Mouse (Mus musculus): ENCODE data around the gene Nuak2.

Gene Nuak2

DNA sequence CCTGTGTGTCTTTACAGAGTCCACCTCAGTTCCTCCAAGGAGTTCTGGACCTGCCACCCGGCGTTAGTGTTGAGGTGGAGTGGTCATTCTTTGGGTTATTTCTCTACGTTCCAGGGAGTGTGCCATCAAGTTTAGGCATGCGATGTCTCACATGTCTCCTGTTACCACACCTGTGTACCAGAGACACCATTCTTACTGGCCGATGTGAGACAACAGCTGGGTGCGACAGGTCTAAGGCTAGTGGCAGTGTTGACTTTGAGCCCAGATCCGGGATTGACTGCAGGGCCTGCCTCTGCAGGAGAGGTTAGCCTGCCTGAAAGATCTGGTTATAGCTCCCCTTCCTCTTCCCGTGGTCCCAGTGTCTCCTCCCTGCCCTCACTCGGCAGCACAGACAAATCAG lies 38.3 kb downstream of the Nuak2 start:
- DNase-seq (ENCODE audit: low spot score), result no peak

DNA sequence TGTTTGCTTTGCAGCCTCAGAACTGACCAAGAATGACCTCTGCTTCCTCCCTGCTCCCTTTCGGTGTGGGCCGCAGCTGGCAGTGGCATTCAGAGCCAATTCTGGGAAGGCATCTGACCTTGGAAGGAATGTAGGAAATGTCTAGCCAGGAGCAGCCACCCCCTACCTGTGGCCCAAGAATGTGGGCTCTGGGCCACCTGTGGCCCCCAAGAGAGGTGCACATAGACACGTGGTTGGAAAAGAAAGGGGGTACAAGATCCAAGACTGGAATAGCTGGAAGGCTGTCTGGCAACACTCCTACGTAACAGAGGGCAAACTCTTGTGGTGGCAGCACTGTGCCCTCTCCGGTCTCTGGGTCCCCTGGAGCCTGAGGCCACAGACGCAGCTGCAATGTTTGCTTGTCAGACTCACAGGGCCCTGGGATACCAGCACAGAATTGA lies 39.3 kb downstream of the Nuak2 start:
- DNase-seq (ENCODE audit: low spot score), result no peak

DNA sequence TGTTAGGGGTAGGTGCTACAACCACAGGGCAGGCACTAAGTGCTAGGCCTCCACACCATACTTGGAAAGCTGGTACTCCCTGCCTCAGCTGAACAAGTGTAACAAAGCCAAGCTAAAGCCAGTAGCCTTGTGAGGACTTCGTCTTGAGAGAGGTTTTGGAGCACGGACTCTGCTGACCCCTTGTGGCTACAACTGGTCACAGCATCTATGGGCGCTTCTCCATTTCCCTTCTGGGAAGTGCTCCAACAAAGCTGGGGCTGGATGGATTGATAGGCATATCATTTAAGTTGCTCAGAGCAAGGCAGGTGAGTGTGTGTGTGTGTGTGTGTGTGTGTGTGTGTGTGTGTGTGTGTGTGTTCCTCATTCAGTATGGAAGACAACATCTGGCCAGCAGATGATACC lies 39.9 kb downstream of the Nuak2 start:
- DNase-seq (ENCODE audit: low spot score), result peak; percentile 74

DNA sequence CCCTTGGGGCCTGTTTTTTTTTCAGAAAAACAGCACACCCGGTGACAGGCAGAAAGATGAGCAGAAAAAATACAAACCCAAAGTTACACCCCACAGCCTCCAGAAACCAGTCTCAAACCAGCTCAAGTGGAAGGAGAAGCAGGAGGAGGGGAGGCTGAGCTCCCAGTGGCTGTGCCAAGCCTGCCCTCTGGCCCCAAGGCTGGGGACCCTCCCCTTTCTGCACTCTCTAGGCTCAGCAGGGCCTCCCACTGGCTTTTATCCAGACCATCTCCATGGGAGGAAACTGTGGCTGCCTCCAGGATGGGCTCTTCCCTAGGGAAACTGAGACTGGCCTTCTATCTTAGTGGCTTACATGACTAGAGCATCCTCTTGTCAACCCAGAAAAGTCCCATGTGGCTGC lies 40.9 kb downstream of the Nuak2 start:
- DNase-seq (ENCODE audit: low spot score), result no peak

DNA sequence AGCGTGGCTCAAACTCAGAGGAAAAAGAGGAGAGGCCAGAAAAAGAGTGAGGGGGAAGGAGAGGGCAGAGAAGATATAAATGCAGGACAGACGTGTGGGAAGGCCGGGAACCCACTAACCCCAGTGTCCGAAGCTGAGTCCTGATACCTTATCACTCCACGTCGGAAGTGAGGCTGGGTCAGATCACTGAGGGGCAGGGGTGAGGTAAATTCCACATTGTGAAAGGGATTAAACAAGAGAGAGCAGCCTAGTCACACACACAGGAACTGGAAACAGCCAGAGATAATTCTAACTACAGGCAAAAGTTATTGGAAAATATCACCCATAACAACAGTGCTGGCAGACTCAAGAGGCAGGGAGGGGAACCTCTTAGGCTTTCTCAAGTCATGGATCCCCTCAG lies 46.0 kb downstream of the Nuak2 start:
- DNase-seq (ENCODE audit: low spot score), result no peak

DNA sequence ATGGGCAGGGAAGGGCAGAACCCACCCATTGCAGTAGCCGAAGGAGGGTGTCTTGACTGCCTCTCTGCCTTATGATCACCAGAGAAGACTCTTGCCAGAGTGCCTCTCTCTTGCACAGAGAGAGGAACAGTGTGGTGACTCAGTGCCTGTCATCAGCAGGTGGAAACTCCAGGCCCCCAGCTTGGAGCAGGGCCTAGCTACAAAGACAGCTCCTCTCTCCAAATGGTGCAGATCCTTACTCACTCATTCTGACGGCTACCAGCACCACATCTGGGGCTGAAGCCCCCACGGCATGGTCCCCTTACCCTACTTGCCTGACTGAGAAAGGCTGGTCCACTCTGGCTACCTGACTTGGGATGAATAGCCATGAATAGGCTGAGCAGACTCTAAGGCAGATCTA lies 48.5 kb downstream of the Nuak2 start:
- no peak for DNase-seq (ENCODE audit: low spot score)

DNA sequence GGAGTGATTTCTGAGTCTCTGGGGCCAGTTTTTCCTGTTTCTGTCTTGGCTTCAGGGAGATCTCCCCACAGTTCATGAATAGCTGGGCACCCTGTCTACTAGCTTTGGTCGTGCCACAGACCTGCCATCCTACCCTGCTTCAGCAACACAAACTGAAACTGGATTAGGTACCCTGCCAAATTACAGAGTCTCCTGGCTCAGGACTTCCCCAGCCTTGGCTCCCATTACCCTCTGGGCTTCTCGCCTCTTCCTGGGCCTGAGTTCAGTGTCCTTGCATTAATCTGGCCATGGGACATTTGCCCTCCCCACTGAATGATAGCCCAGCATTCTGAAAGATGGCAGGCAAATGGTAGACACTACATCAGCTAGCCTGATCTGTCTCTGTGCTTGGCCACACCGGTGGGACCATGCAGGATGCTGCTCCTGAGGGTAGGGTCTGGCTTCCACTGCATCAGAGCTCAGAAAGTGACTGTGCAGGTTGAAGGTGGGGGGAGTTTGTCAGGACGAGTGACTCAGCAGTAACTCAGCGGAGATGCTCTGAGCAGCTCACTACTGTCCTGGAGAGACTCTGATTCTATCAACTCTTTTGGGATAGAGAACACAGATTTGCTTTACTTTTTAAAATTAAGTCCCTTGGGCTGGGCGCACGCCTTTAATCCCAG lies 49.1 kb downstream of the Nuak2 start:
- no peak for DNase-seq (ENCODE audit: low spot score)

DNA sequence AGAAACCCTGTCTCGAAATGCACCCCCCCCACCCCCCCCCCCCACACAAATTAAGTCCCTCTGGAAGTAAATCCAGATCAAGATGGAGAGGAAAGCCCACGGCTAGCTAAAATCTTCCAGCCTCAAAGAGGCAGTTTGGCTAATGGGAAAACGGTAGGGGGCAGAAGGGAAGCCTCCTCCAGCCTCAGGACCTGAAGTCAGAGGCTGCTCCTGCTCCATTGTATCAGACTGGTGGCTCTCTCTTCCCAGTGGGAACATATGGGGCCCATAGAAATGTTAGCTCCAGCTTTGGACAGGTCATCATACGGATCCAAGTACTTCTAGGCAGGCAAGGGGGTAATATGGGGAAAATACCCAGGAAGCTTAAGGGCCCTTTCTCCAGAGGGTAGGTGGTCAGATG lies 49.7 kb downstream of the Nuak2 start:
- DNase-seq (ENCODE audit: low spot score), result no peak

DNA sequence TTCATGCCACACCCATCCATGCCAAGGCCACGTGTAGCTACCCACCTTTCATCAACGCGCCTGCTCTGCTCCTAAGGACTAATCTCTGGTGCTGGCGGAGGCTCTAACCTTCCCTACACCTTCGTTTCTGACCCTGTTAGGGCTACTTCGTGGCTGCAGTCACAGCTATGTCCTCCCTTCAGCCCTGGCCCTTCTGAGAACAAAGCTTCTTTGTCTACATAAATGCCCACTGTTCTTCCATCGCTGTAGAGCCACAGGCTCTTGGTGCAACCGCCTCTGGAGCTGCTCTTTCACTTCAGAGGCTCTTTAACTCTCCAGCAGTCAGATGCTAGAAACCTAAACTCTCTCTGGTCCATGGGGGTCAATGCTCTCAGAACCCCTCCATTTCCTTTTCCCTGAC lies 50.3 kb downstream of the Nuak2 start:
- DNase-seq (ENCODE audit: low spot score), result no peak

DNA sequence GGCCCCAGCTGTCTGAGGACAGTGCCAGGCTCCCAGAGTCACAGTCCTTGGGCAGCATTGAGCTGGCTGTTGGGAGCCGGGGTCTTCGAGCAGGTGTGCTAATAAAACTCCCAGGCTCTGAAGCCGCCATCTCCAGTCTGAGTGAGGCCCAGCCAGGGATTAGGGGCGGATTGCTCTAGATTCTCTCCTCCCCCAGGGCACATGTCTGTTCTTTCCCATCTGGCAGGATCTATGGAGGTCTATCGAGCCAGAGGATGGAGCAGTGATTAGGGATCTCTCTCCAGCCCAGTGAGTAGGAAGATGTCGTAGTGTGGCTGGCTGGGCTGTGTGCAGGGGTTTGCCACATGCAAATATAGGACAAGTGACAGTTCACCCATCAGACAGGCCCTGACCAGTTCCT lies 51.0 kb downstream of the Nuak2 start:
- DNase-seq (ENCODE audit: low spot score), result no peak

DNA sequence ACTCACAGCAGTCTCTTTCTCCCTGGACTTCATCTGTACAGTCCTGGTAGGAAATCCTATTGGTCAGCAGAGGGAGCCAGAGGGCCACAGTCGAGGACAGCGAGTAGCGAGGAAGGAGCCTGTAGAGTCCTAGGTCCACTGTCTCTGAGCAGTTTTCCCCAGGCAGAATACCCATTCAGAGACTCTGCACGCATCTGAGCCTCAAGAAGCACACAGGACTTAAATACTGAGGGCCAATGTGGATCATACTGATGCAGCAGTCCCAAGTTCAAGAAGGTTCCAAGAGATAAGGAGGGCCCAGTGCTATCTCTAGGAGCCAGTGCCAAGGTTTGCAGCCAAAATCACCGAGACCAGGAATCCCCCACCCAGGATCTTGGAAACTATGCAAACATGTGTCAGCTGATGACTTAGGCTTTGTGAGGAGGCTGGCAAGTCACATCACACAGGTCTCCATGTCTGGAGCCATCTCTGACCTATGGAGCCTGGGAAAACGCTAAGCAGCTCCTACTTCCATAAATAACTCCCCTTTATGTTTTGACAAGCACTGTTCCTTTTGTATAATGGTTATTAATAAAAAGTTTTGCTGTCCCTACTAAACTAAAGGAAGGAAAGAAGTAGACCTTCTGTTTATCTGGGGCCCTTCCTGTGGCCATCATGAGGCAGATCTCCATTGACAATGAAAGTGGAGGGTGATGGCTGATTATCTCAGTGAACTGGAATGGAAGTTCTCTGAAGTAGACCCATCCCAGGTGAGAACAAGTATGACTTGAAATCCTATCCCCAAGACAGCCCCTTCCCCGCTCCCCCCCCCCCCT lies 52.0 kb downstream of the Nuak2 start:
- DNase-seq (ENCODE audit: low spot score), result peak; percentile 60

DNA sequence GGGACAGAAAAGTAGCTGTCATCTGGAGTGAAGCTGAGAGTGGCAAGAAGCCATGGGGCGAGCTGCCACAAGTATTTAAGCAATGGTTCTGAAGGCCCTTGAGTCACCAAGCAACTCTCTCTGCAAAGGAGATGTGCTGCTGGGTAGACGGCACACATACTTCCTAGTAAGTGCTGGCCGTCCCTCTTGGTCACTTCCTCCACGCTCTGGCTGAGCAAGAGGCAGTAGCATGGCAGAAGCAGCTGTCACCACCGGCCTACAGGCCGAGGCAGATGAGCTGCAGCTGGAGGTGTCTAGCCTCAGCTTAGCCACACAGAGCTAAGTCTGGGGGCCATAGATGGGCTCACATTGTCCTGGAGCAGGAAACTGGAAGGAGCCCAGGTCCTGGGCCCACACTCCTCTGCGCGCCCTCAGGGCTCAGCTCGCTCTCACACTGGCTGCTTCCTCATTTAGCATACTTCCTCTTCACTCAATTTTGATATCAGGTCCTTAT lies 54.8 kb downstream of the Nuak2 start:
- DNase-seq (ENCODE audit: low spot score), result no peak

DNA sequence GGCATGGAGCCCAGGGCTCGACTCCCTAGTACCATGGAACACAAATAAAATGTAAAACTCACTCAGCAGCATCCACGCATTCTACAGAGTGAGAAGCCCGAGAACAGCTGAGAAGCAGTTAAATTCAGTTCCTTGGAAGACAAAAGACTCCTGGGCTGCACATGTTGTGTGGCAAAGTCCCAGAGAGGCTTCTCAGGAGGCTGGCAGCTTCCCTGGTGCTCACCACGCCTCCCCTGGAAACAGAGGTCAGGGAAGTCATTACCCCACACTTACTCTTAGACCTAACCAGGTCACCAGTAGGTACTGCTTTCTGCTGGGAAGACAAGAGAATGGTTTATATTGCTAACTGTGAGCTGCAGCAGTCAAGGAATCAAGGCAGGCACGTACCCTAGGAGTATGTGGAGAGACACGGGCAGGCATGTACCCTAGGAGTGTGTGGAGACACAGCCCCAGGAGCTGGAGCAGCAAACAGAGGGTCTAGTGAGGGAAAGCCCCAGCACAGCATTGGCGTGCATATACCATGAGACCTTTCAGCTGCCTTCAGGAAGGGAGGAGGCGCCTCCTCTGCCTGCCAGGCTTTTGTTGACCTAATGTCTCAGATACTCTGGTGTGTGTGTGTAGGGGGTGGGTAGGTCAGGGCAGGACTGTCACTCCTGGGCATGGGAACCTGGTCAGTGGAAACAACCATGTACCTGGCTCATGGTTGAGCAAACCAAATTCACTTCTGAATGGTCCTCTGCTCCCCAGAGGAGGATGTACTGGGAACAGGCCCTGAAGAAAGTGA lies 55.6 kb downstream of the Nuak2 start:
- no peak for DNase-seq (ENCODE audit: low spot score)

DNA sequence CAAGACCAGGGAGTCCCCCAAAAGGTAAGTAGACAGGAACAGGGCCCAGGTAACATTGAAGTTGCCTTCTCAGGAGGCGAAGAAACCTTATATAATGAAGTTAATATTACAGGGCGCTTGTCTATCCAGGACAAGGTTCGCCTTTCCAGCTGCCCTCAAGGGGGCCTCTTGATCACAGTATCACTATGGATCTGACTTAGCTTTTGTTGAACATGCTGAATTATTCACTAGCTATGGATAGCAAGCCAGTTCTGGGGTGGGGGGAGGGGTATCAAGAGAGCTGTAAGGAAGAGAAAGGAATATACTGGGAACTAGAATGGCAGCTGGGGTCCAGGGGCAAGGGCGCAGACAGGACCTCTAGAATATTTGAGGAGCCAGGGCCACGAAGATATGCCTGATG lies 56.4 kb downstream of the Nuak2 start:
- DNase-seq (ENCODE audit: low spot score), result no peak

DNA sequence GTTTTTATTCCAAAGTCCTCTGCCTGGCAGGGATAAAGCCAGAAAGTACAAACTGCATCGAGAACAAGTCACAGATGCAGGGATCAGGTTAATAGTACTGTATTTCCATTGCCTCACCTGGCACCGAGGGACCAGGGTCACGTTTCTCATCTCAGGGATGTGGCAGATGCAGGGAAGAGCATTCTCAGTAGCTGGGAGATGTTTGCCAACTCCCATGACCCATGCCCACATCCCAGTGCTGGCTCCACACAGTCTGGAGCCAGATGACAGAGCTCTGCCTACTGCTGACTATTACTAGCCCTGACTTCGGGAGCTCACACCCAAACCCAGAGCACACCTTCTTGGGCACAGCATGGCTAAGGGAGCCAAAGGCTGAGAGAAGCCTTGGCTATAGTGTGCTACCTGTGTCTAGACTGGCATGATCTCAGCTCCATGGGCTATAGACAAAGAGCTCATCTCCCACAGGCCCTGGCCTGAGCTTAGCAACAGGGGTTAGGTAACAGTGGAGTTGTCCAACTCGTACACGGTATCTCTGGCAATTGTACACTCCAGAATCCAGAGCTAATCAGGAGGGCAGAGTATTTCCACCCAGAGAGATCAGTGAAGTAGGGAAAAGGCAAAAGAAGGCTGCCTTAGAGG lies 57.1 kb downstream of the Nuak2 start:
- DNase-seq (ENCODE audit: low spot score), result no peak

DNA sequence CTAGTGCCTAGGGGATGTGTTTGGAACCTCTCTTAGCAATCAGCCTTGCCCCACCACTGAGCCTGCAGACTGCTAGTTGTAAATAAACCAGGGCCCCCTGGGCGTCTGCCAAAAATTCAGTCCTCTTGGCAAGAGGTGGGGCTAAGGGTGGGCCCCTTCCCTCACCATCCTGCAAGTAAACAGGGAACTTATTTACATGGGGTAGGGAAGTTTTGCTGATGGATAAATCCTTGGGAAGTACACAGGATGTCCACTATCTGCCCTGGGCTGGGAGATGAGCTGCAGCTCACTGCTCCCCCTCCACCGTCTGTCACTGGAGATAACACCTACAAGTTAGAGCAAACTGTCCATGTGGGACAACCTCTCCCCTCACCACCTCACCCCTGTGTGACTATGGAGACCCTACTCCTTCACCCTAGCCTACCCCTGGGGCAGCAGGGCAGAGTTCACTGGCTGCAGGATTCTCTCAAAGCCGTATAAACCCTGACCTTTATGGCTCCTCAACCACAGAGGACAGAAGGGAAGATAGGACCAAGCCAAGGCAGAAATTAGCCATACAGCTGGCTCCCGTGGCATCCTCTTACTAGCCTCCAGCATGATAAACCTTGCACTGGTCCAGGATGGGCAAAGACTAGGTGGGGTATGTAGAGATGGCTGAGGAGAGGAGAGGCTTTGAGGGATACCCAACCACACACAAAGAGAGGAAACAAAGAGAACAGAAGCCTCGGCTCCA lies 58.4 kb downstream of the Nuak2 start:
- no peak for DNase-seq (ENCODE audit: low spot score)

DNA sequence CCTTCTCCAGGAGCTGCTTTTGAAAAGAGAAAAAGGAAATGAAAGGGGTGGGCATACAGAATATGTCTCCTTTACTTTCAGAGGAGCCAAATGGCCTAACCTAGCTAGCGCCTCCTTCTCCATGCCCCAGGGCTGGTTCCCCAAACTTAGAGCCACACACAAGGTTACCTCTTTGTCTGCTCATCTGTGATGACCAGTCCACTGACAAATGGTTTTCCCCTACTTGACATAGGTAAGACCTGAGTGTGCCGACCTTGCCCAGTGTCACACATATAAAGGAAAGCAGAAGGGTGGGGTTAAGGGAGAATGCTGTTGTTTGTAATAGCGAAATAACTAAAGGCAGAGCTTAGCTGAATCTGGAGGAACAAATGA lies 58.9 kb downstream of the Nuak2 start:
- DNase-seq (ENCODE audit: low spot score), result no peak

DNA sequence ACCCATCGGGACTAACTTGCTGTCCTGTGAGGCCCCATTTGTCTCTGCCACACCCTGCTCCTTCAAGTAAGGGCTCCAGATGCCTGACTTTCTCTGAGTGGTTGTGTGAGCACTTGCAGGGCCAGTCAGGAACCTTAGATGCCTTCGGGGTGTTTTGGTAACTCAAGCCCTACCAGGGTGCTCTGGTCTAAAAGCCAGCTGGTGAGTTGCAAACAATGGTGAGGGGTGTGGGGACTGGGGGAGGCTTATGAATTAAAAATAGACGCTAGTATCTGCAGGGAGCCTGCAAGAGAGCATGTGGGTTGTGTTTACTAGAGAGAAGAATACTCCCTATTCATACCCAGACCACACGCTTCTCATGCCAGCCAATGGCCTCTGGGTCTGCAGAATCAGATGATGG lies 59.3 kb downstream of the Nuak2 start:
- no peak for DNase-seq (ENCODE audit: low spot score)

DNA sequence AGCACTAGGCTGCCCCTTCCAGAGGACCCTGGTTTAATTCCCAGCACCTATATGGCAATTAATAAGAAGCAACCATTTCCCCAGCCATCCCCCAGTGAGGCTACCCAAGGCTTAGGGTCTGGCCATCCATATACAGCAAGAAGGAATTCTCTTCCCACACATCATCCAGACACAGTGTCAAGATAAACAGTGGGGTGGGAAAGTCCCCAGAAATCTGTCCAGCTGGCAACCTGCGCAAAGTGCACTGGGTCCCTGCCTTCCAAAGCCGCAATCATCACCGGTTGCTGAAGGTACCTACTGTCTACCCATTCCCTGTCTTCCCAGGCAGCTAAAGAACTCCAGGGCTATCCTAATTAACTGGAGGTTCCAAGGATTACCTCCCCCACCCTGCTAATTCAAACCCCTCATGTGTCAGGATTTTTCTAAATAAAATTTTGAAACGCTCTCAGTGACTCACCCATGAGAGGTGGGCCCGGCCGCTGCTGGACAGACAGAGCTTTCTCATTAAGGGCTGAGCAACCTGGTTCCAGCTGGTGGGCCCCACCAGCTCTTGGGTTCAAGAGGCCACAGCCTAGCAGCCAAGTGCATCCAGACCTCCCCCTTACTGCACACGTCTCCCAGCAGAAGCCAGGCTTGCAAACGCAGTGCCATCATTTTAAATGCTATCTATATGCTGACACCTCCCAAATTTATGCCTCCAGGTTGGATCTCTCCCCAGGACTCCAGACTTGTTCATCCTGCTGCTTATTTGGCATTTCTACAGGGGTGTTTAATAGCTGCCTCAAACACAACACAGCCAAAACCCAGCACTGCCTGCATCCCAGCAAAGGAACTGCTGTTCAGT lies 60.5 kb downstream of the Nuak2 start:
- no peak for DNase-seq (ENCODE audit: low spot score)

DNA sequence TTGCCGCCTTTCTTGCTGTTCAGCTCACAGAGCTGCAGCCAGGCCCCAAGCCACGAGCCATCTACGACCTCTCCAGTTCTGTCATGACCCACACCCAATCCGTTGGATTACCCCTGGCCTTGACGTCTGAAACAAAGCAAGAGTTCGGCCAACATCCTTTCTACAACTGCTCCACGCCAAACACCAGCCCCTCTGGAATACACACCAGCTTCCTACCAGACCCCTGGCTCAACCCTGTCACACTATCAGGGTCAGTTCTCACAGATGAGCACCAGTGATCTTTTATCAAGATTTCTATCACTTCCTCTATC lies 61.1 kb downstream of the Nuak2 start:
- DNase-seq (ENCODE audit: low spot score), result no peak

DNA sequence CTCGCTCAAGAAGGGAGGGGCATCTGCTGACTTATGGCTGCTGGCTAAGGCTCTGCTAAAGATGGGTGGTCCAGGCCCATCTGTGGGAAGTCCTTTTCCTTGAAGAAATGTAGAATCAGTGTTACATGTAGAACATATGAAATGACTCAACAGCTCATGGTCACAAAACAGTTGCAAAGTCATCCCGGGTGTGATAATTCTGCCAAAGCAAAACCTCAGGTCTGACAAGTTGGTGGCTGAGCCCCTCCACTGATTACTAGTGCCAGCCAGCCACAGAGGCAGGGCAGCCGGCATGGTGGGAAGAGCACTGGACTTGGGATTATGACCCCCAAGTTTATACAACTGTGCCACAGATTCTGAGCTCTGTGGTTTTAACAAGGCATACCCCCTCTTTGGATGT lies 61.9 kb downstream of the Nuak2 start:
- DNase-seq (ENCODE audit: low spot score), result no peak
